Mouse (Mus musculus) cerebellum, adult 2 months (tissue): ENCODE data around the gene Sparc.

ENCODE experiments used
- CTCF ChIP-seq: fragments of 200-500 bp; IDR thresholded peaks from 2 replicates; pipeline ENCODE4 v1.5.1; 2011; ENCODE audit warnings: low read depth, mild to moderate bottlenecking, control low read depth, low read length, moderate library complexity, borderline replicate concordance; ENCODE audit not compliant: insufficient read depth
- POLR2A ChIP-seq: fragments of 200-500 bp; IDR thresholded peaks from 2 replicates; pipeline ENCODE4 v1.6.1; 2011; ENCODE audit warnings: low read length, control low read depth, borderline replicate concordance; ENCODE audit not compliant: insufficient read depth

DNA sequence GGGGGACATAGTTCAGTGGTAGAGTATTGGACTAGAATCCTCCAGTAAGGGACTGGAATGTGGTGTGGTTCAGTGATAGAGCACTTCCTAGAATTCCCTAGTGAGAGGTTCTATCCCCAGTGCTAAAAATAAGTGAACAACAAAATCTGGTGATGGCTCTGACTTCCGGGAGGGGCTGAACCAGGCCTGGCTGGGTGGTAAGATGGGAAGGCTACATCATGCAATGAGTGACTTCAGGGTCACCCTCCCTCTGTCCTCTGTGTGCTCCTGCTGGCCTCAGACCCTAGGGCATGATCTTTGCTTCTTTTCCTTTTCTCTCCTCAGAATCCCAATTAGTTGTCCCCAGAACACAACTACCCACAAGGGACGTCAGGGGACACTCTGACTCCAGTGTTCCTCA, 25.9 kb downstream of the Sparc start:
- TF ChIP-seq CTCF (no peak), POLR2A (no peak)
